In the genomic region with DNA sequence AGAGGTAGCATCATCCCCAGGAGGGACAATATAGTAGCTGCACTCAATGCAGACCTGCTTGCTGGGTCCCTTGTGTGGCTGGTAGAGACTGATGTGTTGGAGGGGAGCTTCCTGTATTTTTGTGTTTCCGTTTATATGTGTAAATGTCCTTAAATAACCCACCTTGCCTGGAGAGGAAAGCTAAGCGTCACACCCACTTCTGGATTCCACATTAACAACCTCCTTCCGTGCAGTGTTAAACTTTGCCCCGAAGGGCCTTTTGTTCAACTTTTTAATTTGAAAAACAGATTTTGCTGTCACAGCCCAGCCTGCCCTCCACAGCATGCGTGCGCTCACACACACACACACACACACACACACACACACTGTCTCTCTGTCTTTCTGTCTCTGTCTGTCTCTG, we compare ENCODE assay signal across 10 mouse cellular contexts.
DNase-seq lines count a peak whose midpoint lies in the region; ATAC-seq lines count a peak whose summit lies in the region.
"Had no signal": no experiment of that assay in that cellular context is flagged by ENCODE, and none has a peak within 500 bp of the region (broad histone marks: within the 10 kb centered on the region; RNA-seq: fewer than 3 reads in every experiment).

No protein-coding gene starts in this region.

- peaks cover 43% of the 10 kb centered on the region for H3K27me3 ChIP-seq in embryonic facial prominence, embryonic 10.5 days (replicated peaks; ENCODE audit: low read depth, poor library complexity, severe bottlenecking)
- no peaks in the 10 kb centered on the region for H3K27me3 ChIP-seq in embryonic facial prominence, embryonic 14.5 days (replicated peaks; ENCODE audit: control insufficient read depth, insufficient read depth, low read length)
- no peaks in the 10 kb centered on the region for H3K27me3 ChIP-seq in hindbrain, embryonic 14.5 days (ENCODE audit: control insufficient read depth, insufficient read depth, low read length)
- no peaks in the 10 kb centered on the region for H3K27me3 ChIP-seq in limb, embryonic 12.5 days
- H3K27me3 ChIP-seq: Patski had no signal

- peak overlapping the region; percentile 84 for H3K27ac ChIP-seq in embryonic facial prominence, embryonic 10.5 days (replicated peaks)
- H3K27ac ChIP-seq in embryonic facial prominence, embryonic 14.5 days (replicated peaks; ENCODE audit: low read depth, low read length) = peak overlapping the region; percentile 83
- H3K27ac ChIP-seq in hindbrain, embryonic 14.5 days = peak overlapping the region; percentile 87
- peak overlapping the region; percentile 94 for H3K27ac ChIP-seq in limb, embryonic 12.5 days

- H3K4me1 ChIP-seq in embryonic facial prominence, embryonic 10.5 days = peaks cover 84% of the 10 kb centered on the region
- H3K4me1 ChIP-seq in embryonic facial prominence, embryonic 14.5 days (ENCODE audit: control insufficient read depth, insufficient read depth, low read length) = peaks cover 77% of the 10 kb centered on the region
- peaks cover 48% of the 10 kb centered on the region for H3K4me1 ChIP-seq in hindbrain, embryonic 14.5 days (replicated peaks; ENCODE audit: control insufficient read depth, insufficient read depth, low read length)
- H3K4me1 ChIP-seq in limb, embryonic 12.5 days (replicated peaks) = peaks cover 81% of the 10 kb centered on the region

- 0 out of 2 replicates have a peak overlapping the region, but pooled peaks have one; percentile 33 for H3K4me3 ChIP-seq in embryonic facial prominence, embryonic 10.5 days
- no peak overlapping the region for H3K4me3 ChIP-seq in embryonic facial prominence, embryonic 14.5 days (ENCODE audit: low read depth, low read length)
- no peak overlapping the region for H3K4me3 ChIP-seq in hindbrain, embryonic 14.5 days (replicated peaks; ENCODE audit: low read length)
- H3K4me3 ChIP-seq in limb, embryonic 12.5 days (replicated peaks) = 0 out of 2 replicates have a peak overlapping the region, but pooled peaks have one; percentile 4

- WGBS in embryonic facial prominence, embryonic 10.5 days = 48% methylated on average over 6 of the region's 6 CpGs
- 21% methylated on average over 6 of the region's 6 CpGs for WGBS in embryonic facial prominence, embryonic 14.5 days
- WGBS in hindbrain, embryonic 14.5 days = 38% methylated on average over 6 of the region's 6 CpGs
- 6% methylated on average over 6 of the region's 6 CpGs for WGBS in limb, embryonic 12.5 days

- peak overlapping the region; percentile 40 for H3K4me2 ChIP-seq in embryonic facial prominence, embryonic 14.5 days (ENCODE audit: low read depth, low read length)
- no peak overlapping the region for H3K4me2 ChIP-seq in hindbrain, embryonic 14.5 days (replicated peaks)
- peak overlapping the region; percentile 50 for H3K4me2 ChIP-seq in limb, embryonic 12.5 days

- H3K9me3 ChIP-seq in embryonic facial prominence, embryonic 10.5 days = no peaks in the 10 kb centered on the region
- H3K9me3 ChIP-seq in embryonic facial prominence, embryonic 14.5 days (ENCODE audit: control insufficient read depth, low read length) = no peaks in the 10 kb centered on the region
- no peaks in the 10 kb centered on the region for H3K9me3 ChIP-seq in hindbrain, embryonic 14.5 days (ENCODE audit: control insufficient read depth, low read length)
- no peaks in the 10 kb centered on the region for H3K9me3 ChIP-seq in limb, embryonic 12.5 days

- no peak for DNase-seq in embryonic facial prominence, embryonic 10.5 days (ENCODE audit: low spot score)
- DNase-seq in embryonic facial prominence, embryonic 14.5 days (ENCODE audit: low spot score) = no peak
- DNase-seq in hindbrain, embryonic 14.5 days (ENCODE audit: low spot score) = no peak
- DNase-seq in thymus, postnatal 14 days = no peak
- no peak for DNase-seq in thymus, adult 18-20 months
- DNase-seq in gastrocnemius, postnatal 10 days = no peak
- DNase-seq in cerebellum, postnatal 4 days (ENCODE audit: low spot score in 2 of 2) = no peak
- DNase-seq: thymus, postnatal 36 days had no signal

- H3K9ac ChIP-seq in embryonic facial prominence, embryonic 14.5 days (ENCODE audit: low read depth, low read length) = 0 out of 2 replicates have a peak overlapping the region, but pooled peaks have one; percentile 10
- H3K9ac ChIP-seq in hindbrain, embryonic 14.5 days = 0 out of 2 replicates have a peak overlapping the region, but pooled peaks have one; percentile 4
- H3K9ac ChIP-seq in limb, embryonic 12.5 days (replicated peaks) = no peak overlapping the region

- ATAC-seq in embryonic facial prominence, embryonic 14.5 days (ENCODE audit: low read depth) = no peak
- no peak for ATAC-seq in hindbrain, embryonic 14.5 days (ENCODE audit: low FRiP score)
- no peak for ATAC-seq in limb, embryonic 12.5 days (ENCODE audit: insufficient number of reproducible peaks, insufficient read depth, low FRiP score, low TSS enrichment, low read depth)
- ATAC-seq: Patski had no signal

- no peaks in the 10 kb centered on the region for H3K36me3 ChIP-seq in embryonic facial prominence, embryonic 10.5 days (replicated peaks)
- no peaks in the 10 kb centered on the region for H3K36me3 ChIP-seq in embryonic facial prominence, embryonic 14.5 days (ENCODE audit: control insufficient read depth, insufficient read depth, low read length)
- no peaks in the 10 kb centered on the region for H3K36me3 ChIP-seq in hindbrain, embryonic 14.5 days (replicated peaks; ENCODE audit: control insufficient read depth, insufficient read depth)
- H3K36me3 ChIP-seq in limb, embryonic 12.5 days = peaks cover under 1% of the 10 kb centered on the region; the same call in 1 of the 2 replicates

Comparison
In these comparisons a context has a peak if more than half of its experiments do, and no peak if none do; other contexts are left out.
1. H3K4me3 ChIP-seq: peak in embryonic facial prominence, embryonic 10.5 days (single experiment) and limb, embryonic 12.5 days (single experiment); none in embryonic facial prominence, embryonic 14.5 days (single experiment) and hindbrain, embryonic 14.5 days (single experiment).
2. Peak in every context shown above with its lines, with median percentiles within 50 percentile points of each other: H3K27ac ChIP-seq.